Mouse (Mus musculus): ENCODE results near the gene Sirt1.
"Not testable (repeated sequence)": the region's sequence is repeated elsewhere in the genome, so short reads cannot be mapped to it uniquely, and the experiment has no call there.

Sirt1 gene

GRCm38 (mm10) chr10:63386991-63387390, 5.5 kb upstream of the Sirt1 start:
- DNase-seq (ENCODE audit: low read depth): no peak

- peak; percentile 86 for DNase-seq (ENCODE audit: low read depth)
Measured at GRCm38 (mm10) chr10:63386444-63386843, 4.9 kb upstream of the Sirt1 start.

- DNase-seq (ENCODE audit: low read depth): not testable (repeated sequence)
Measured at GRCm38 (mm10) chr10:63385897-63386296, 4.4 kb upstream of the Sirt1 start.

- DNase-seq (ENCODE audit: low read depth): peak; percentile 98
Measured at GRCm38 (mm10) chr10:63382372-63383279, 1.1 kb upstream of the Sirt1 start, which contains the start of gene Dnajc12. TSS of gene Dnajc12 (plus strand) at chr10:63382443.

GRCm38 (mm10) chr10:63378948-63379680, 2.4 kb downstream of the Sirt1 start:
- DNase-seq (ENCODE audit: low read depth): no peak

- peak; percentile 90 for DNase-seq (ENCODE audit: low read depth)
Measured at GRCm38 (mm10) chr10:63377468-63377867, 4.0 kb downstream of the Sirt1 start.

- no peak for DNase-seq (ENCODE audit: low read depth)
Measured at GRCm38 (mm10) chr10:63376303-63376702, 5.2 kb downstream of the Sirt1 start.

GRCm38 (mm10) chr10:63368041-63368440, 13.5 kb downstream of the Sirt1 start:
- no peak for DNase-seq (ENCODE audit: low read depth)

- DNase-seq (ENCODE audit: low read depth): no peak
Measured at GRCm38 (mm10) chr10:63367386-63367785, 14.1 kb downstream of the Sirt1 start.

- DNase-seq (ENCODE audit: low read depth): no peak
Measured at GRCm38 (mm10) chr10:63365918-63366455, 15.5 kb downstream of the Sirt1 start.

GRCm38 (mm10) chr10:63360502-63360901, 21.0 kb downstream of the Sirt1 start:
- no peak for DNase-seq (ENCODE audit: low read depth)

- DNase-seq (ENCODE audit: low read depth): no peak
Measured at GRCm38 (mm10) chr10:63352111-63352510, 29.4 kb downstream of the Sirt1 start.

GRCm38 (mm10) chr10:63351099-63351498, 30.4 kb downstream of the Sirt1 start:
- not testable (repeated sequence) for DNase-seq (ENCODE audit: low read depth)

GRCm38 (mm10) chr10:63350666-63351065, 30.8 kb downstream of the Sirt1 start:
- DNase-seq (ENCODE audit: low read depth): no peak

GRCm38 (mm10) chr10:63348291-63348690, 33.2 kb downstream of the Sirt1 start:
- DNase-seq (ENCODE audit: low read depth): no peak

- DNase-seq (ENCODE audit: low read depth): no peak
Measured at GRCm38 (mm10) chr10:63344751-63345150, 36.8 kb downstream of the Sirt1 start.

GRCm38 (mm10) chr10:63341351-63341750, 40.2 kb downstream of the Sirt1 start:
- no peak for DNase-seq (ENCODE audit: low read depth)

GRCm38 (mm10) chr10:63338914-63339643, 42.4 kb downstream of the Sirt1 start:
- DNase-seq (ENCODE audit: low read depth): peak; percentile 89

- DNase-seq (ENCODE audit: low read depth): peak; percentile 81
Measured at GRCm38 (mm10) chr10:63337951-63338836, 43.3 kb downstream of the Sirt1 start.

- DNase-seq (ENCODE audit: low read depth): no peak
Measured at GRCm38 (mm10) chr10:63337326-63337725, 44.2 kb downstream of the Sirt1 start.

GRCm38 (mm10) chr10:63336901-63337300, 44.6 kb downstream of the Sirt1 start:
- DNase-seq (ENCODE audit: low read depth): no peak

All from NIH3T3 (cell line).